Comparison of ENCODE assay signal across 20 mouse cellular contexts in the genomic region with DNA sequence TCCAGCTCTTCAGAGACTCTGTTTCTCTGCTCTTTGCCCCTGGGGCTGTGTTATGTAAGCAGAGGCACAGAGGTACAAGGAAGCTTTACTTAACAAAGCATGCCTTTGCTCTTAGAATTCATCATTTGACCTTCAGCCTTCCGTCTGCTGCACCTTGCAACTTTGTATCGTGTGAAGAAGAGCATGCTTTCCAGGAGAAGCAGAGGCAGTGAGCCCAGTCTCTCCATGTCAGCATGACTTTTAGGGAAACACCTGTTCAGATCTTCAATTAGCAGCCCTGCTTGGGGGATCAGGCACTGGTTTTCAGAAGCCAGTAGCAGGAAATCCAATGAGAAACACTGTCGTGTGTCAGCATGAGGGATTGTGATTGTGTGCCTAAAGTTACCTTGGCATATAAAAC.
A peak's percentile ranks its signal among the peaks of the same experiment; 100 is the strongest.
DNase-seq lines count a peak whose midpoint lies in the region; ATAC-seq lines count a peak whose summit lies in the region.
"Had no signal": no experiment of that assay in that cellular context is flagged by ENCODE, and none has a peak within 500 bp of the region (broad histone marks: within the 10 kb centered on the region; RNA-seq: fewer than 3 reads in every experiment).

No protein-coding gene starts in this region.

- no peaks in the 10 kb centered on the region for H3K27me3 ChIP-seq in midbrain, embryonic 14.5 days (ENCODE audit: control insufficient read depth, insufficient read depth, low read length)
- no peaks in the 10 kb centered on the region for H3K27me3 ChIP-seq in hindbrain, embryonic 12.5 days
- H3K27me3 ChIP-seq: embryonic facial prominence, embryonic 15.5 days; heart, embryonic 13.5 days; hindbrain, embryonic 13.5 days had no signal

- DNase-seq in cerebellum, adult 11 months = peak; percentile 18
- peak; percentile 19 for DNase-seq in kidney, adult 9 months
- no peak for DNase-seq in kidney, adult 18-20 months
- peak; percentile 33 for DNase-seq in cerebellum, adult 9-10 months
- DNase-seq in cerebellum, postnatal 10 days = peak; percentile 43 to 50
- no peak for DNase-seq in midbrain, embryonic 14.5 days
- DNase-seq: embryo, embryonic 11 days; gastrocnemius, postnatal 36 days; heart, adult 11 months; heart, postnatal 36 days; kidney, adult 11 months had no signal

- no peak overlapping the region for H3K9ac ChIP-seq in midbrain, embryonic 14.5 days (replicated peaks; ENCODE audit: low read length)
- H3K9ac ChIP-seq in hindbrain, embryonic 12.5 days = no peak overlapping the region
- H3K9ac ChIP-seq: embryonic facial prominence, embryonic 15.5 days; heart, embryonic 13.5 days; hindbrain, embryonic 13.5 days had no signal

- H3K27ac ChIP-seq in midbrain, embryonic 14.5 days (replicated peaks; ENCODE audit: low read depth, low read length) = no peak overlapping the region
- H3K27ac ChIP-seq in hindbrain, embryonic 12.5 days = no peak overlapping the region
- H3K27ac ChIP-seq: embryonic facial prominence, embryonic 15.5 days; forebrain, embryonic 10.5 days; heart, embryonic 13.5 days; hindbrain, embryonic 13.5 days; hindbrain, postnatal 0 days had no signal

- no peaks in the 10 kb centered on the region for H3K36me3 ChIP-seq in midbrain, embryonic 14.5 days (ENCODE audit: control insufficient read depth, insufficient read depth, low read length)
- no peaks in the 10 kb centered on the region for H3K36me3 ChIP-seq in hindbrain, embryonic 12.5 days
- H3K36me3 ChIP-seq: embryonic facial prominence, embryonic 15.5 days; forebrain, embryonic 10.5 days; heart, embryonic 13.5 days; hindbrain, embryonic 13.5 days had no signal

- H3K9me3 ChIP-seq in midbrain, embryonic 14.5 days (ENCODE audit: control insufficient read depth, low read length) = no peaks in the 10 kb centered on the region
- no peaks in the 10 kb centered on the region for H3K9me3 ChIP-seq in hindbrain, embryonic 12.5 days (replicated peaks)
- H3K9me3 ChIP-seq: embryonic facial prominence, embryonic 15.5 days; forebrain, embryonic 10.5 days; heart, embryonic 13.5 days; hindbrain, embryonic 13.5 days had no signal

- H3K4me2 ChIP-seq in midbrain, embryonic 14.5 days (ENCODE audit: low read length) = no peak overlapping the region
- no peak overlapping the region for H3K4me2 ChIP-seq in hindbrain, embryonic 12.5 days (replicated peaks)
- H3K4me2 ChIP-seq: embryonic facial prominence, embryonic 15.5 days; heart, embryonic 13.5 days; hindbrain, embryonic 13.5 days had no signal

- H3K4me3 ChIP-seq in midbrain, embryonic 14.5 days (replicated peaks; ENCODE audit: low read depth, low read length) = no peak overlapping the region
- no peak overlapping the region for H3K4me3 ChIP-seq in hindbrain, embryonic 12.5 days
- H3K4me3 ChIP-seq: embryonic facial prominence, embryonic 15.5 days; erythroblast, embryonic 14.5 days; forebrain, embryonic 10.5 days; heart, embryonic 13.5 days; hindbrain, embryonic 13.5 days had no signal

- no peak for ATAC-seq in cerebellum, adult (ENCODE audit: insufficient number of reproducible peaks, low FRiP score, low TSS enrichment)
- ATAC-seq in midbrain, embryonic 14.5 days (ENCODE audit: low FRiP score, low TSS enrichment) = no peak
- no peak for ATAC-seq in hindbrain, embryonic 12.5 days (ENCODE audit: low FRiP score)
- ATAC-seq: forebrain, embryonic 14.5 days; hindbrain, postnatal 0 days had no signal

- no peaks in the 10 kb centered on the region for H3K4me1 ChIP-seq in midbrain, embryonic 14.5 days (ENCODE audit: control insufficient read depth, insufficient read depth, low read length)
- H3K4me1 ChIP-seq in hindbrain, embryonic 12.5 days = no peaks in the 10 kb centered on the region
- H3K4me1 ChIP-seq: embryonic facial prominence, embryonic 15.5 days; forebrain, embryonic 10.5 days; heart, embryonic 13.5 days had no signal

- 90% methylated on average over 3 of the region's 3 CpGs for WGBS in midbrain, embryonic 14.5 days
- 85% methylated on average over 3 of the region's 3 CpGs for WGBS in hindbrain, embryonic 12.5 days

Comparison
In these comparisons a context has a peak if more than half of its experiments do, and no peak if none do; other contexts are left out.
1. DNase-seq: peak in cerebellum, adult 11 months (single experiment), kidney, adult 9 months (single experiment), cerebellum, adult 9-10 months (single experiment) and cerebellum, postnatal 10 days (2 of 2); none in kidney, adult 18-20 months (single experiment) and midbrain, embryonic 14.5 days (single experiment).